Mouse (Mus musculus) hindlimb bud, embryonic 11.5 days (tissue): ENCODE results near the gene Erc2.

Source experiments
- DNase-seq: peaks from one replicate; pipeline ENCODE4 v3.0.0-alpha.2; 2012; ENCODE audit warnings: low read depth, low spot score; ENCODE audit errors: extremely low spot score

Erc2 gene

DNA sequence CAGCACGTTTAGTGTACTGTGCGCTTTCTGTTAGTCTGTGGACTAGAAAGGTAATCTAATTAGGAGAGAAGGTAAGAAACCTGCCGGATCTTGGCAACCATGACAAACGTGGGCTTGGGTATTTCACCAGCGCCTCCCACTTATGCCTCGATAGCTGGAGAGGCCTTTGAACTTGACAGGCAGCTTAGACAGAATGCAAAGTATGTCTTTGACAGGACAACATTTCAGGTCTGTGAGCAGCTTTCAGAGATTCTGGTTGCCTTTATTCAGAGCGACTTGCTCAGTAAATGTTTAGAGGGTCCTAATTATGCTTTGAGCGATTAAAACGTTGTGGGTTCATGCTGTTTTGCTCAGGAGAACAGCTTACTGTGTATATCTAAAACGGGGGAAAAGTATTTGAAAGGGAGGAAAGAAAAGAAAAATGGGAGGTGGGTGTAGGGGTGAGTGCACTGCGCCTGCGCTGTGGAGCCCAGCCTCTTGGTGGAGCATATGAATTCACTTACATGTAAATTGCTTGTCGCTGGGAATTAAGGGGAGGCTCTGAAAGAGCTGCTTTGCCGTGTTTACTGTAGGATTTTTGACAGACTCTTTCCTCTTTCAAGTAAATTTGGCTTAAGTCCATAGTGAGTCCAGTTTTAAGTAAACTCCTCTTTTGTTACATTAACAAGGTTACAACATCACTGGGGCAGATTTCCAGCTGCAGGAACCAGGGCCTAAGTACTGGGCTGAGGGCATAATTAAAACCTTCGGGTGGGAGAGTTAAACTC is 542.6 kb downstream of the Erc2 start:
- peak; percentile 57 for DNase-seq

DNA sequence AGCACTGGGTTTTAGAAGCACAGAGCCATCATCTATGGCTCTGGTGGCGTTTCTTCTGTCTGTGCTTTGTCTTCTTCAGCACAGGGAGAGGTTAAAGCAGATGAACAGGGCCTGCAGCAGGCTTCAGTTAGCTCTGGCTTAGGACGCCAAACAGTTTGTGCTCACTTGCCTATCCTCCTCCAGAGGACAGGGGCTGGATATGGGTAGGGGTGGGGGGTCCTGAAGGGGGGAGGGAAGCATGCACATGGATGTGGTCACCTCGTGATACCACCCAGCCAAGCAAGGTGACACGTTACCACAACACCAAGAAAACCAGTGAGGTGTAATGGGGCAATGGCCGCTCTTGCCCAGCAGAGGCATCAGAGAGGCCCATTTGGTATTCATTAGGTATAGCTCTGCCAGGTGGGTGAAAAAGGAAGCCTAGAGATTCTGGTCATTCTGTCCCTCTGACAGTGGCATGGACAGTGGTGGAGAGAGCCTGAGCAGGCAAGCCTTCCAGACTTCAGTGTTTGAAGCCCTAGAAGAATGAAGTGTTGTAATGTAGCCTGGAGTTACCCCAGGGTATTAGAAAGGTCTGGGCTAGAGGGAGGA is 543.5 kb downstream of the Erc2 start:
- peak; percentile 26 for DNase-seq

DNA sequence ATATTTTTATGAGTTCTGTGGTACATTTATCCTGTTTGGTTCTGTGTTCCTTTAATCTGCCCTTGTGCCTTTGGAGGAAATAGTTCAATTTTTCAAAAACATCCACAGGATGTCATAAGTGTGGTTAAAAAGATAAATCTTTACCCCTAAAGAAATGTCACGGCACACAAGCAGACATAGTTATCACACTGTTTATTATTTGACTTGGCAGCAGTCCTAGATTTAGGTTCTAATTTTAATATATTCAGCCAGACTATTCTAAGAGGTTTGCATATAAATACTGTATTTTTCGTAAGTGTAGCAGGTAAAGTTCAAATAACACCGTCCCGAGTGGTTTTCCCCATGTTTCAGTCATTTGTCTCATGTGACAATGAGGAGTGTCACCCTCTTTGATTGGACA is 548.5 kb downstream of the Erc2 start:
- no peak for DNase-seq

DNA sequence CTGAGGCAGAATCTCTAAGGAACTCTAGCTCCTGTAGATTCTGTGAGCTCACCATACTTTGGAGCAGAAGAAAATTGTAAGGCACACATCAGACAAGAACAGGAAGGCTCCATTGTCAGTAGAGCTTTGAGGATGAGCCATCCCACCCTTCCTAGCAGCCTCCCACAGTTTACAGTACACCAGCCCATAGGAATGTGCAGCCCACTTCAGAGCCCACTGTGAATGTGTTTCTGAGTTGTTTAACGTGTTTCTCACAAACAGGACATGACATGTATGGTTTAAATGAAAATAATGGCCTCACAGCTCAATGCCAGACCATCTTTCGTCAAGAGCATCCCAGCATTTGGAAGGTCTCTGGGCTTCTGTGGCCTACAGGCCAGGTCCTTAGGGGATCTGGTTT is 549.1 kb downstream of the Erc2 start:
- DNase-seq: no peak

DNA sequence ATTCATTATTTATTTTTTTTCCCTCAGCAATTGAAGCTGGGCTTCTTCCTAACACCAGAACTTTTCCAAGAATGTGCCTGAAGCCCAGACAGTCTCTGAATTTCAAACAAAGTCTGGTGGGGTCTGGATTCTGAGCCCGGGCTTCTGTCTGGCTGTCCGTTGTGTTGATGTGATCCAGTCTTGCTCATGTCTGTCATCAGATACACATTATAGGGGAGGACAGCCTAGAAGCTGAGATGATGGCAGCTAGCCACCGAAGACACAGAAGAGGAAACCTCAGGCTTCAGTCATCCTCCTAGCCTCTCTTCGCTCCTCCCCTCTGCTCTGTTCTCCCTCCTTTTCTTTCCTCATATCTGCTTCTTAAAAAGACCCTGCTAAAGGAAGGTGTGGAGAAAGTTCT is 551.5 kb downstream of the Erc2 start:
- no peak for DNase-seq

DNA sequence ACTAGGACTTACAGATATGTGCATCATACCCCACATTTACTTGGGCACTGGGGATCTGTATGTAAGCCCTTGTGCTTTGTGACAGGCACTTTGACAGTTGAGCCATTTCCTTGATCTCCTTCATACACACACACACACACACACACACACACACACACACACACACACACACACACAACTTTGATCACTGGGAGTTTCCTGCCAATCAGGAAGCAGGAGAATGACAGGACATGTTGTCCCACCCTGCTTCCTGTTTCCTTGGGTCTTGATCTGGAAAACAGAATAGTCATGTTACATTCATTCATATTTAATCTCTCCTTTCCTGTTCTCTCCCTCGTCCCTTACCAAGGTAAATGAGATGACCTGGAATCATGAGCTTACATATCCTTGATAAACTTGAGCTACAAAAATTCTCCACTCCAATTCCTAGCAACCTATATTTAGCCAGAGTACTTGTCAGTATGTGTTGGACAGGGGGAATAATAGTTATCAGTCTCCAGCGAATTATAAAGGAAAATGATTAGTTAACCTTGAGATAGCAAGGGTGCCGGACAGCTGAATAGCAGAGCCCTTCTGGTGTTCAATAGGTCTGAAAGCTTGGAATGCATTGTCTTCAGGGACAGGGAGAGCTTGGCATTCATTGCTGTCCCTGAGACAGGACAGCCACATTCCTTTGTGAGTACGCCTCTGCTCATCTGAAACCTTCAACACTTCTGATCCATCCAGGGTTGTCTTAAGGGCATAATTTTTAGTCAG is 559.0 kb downstream of the Erc2 start:
- DNase-seq: no peak

DNA sequence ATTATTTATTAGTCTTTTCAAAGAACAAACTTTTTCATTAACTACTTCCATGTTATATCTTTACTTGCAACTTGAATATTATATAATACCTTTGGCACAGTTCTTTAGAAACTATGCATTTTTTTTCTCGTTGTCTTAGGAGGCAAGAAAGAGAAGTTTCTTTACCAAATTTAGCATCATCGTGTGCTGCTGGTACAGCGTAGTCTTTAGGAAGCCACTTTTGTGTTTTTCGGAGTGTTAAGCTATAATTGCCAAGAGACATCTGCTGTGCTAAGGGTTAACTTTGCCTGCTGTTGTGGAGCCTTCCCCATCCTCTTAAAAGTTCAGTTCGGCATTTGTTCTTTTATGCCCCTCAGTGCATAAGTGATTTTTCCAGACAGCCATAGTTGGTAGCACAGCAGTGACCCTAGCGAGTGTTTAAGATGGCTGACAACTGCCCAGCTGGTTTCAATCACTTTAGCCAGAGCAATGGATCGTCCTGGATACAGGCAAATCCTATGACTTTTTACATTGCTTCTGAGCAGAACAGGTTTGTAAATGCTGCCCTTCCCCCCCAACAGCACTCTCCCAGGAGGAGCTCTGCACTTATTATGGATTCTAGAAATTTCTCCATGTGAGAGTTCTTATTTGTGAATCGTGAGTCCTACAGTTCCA is 570.6 kb downstream of the Erc2 start:
- peak; percentile 50 for DNase-seq

DNA sequence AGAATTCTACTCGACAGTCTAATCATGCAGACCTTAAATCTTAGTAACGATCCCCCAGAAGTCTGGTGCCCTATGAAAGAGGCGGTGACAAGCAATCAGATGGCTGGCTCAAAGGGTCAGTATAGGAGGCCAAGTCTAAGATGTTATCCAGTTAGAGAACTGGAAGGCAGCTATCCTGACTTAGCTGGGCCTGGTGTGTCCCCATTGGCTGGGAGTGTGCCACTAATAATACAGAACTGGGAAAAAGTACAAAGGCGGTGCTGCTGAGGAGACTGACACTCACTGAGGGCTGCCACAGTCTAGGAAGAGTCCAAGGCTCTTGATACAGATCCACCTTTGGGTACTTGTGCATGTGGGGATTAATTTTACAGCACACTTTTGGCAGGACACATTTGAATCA is 581.6 kb downstream of the Erc2 start:
- no peak for DNase-seq

DNA sequence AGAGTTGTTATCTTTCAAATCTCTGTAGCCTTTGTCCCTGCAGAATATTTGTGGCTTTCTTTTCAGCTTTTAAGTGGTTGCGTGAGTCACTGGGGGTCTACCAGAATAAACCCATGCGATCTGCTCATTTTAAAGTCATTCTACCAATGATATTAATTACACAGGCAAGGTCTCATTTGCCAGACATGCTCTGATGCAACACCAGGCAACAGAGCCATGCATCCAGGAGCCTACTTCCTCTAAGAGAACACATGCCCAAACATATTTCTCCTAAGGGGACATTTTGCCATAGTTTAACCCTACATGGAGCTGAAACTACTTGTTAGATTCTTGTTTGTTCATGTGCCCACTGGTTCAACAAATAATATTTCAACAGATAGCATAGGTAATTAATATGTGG is 584.1 kb downstream of the Erc2 start:
- no peak for DNase-seq

DNA sequence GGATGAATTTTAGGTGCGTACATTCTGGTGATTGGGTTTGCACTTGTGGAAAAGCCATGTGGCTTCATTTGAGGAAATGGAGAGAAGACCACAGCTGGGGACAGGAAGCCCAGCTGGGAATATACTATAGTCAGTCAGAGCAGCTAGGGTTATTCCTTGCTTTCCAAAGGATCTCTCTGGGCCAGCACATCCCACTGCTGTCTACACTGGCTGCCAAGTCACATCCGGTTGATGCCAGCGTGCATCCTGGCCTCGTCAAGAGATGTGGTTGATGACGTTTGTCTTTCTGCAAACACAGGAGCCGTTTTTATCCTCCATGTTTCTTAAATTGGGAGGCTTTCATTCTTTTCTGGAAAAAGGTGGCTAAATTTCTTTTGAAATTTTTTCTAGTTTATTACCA is 603.3 kb downstream of the Erc2 start:
- no peak for DNase-seq

DNA sequence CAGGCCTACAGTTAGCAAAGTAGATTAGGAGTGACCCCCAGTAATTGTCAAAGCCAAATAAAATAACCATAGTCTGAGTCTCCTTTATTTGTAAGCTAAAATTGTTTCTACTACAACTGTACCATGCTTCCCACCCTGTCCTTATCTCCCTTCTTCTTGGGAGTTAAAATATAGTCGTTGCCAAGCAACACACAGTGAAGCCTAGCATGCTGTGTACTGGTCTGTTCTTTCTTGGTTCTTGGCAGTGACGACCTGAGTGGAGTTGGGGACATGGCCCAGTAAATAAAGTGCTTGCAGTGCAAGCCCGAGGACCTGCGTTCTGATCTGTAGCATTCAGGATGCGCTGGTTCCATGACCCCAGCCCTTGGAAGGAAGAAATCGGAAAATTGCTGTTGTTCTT is 608.3 kb downstream of the Erc2 start:
- no peak for DNase-seq

DNA sequence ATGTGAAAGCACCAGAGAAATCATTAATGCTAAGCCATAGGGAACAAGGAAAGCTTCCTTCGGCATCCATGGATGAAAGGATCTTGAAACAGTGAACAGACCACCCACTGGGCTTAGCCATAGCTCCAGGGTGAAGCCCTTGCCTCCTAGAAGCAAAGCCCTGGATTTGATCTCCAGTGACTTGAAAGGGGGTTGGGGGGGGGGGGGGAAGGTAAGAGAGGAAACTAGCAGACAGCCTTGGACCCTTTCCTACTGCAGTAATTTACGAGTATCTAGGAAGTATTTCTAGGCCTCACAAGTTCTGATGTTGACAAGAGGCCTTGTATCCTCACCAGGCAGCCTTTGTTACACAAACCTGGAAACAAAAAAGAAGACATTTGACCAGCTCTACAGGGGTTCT is 609.0 kb downstream of the Erc2 start:
- no peak for DNase-seq

DNA sequence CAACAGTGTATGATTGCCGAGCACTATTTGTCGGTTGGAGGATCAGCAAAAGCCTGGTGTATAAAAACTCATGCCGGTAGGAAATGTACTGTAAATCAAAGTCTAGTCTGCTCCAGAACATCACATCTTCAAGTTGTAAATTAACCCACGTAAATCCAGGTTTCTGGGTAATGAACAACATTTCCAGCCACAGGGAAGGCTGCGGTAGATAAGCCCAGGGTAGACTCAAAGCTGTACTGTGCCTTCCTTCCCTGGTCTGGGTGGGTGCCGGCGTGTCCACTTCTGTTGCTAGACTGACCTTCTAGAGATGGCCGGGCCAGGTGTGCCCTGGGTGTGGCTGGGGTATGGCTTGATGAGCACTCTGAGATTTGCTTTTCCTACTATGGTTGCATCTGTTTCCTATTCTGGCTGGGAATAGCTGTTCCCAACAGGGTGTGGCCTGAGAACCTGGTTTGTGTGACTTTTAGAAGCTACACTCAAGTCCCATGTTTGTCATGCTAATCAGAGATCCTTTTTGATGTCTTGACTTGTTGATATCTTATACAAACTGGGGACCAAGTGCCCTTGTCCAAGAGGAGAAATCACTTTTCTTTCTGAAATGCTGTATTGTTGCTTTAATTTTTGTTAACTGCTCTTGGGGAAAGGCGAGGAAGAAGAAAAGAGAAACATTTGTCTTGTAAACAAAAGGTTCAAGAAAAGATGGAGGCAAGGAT is 616.3 kb downstream of the Erc2 start:
- no peak for DNase-seq

DNA sequence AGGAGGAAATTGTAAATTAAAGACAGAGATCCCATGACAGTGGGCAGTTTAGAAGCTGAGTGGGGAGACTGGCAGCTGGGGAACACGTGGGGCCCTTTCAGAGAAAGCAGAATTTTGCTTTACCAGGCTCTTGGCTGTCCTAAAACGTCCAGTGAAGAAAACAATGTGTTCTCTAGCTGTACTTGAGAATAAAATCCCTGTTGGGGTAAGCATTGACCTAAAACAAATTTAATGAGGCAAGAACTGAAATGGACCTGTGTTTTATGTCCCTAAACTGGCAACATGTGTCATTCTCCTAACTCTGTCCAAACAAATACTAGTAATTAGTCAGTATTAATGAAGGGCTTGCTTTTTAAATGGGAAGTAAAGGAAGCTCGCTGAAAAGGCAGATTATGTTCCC is 617.9 kb downstream of the Erc2 start:
- DNase-seq: no peak

DNA sequence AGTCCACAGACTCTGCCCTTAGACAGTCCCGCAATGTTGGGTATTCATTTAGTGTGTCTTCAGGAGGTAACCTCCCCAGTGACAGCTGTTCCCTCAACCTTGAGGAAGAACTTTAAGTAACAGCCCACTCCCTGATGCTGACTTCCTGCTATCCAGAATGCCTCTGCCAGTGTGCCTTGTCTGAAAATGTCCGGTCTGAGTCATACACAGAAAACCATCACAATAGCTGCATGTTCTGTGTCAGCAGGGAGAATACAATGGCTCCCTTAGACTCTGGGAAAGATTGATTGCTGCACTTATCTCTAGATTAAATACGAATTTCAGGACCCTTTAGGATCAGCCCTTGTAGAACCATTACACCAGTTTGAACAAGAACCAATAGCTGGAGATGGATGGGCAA is 620.5 kb downstream of the Erc2 start:
- no peak for DNase-seq

DNA sequence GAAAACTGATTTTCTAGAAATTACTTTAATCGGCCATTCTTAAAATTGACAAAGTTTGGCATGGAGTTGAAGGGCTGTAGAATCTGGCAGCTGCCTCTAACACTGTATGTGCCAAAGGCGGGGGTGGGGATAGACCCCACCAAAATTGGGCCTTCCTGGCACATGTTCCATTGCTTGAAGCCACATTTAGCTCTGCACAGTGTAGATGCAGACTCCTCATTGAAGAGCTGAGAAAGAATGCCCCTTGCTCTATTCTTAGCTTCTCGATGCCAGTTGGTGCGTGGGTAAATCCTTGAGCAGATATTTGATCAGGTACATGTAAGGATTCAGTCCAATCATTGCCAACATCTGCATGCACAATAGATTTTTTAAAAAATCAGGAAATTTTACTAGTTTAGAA is 621.2 kb downstream of the Erc2 start:
- no peak for DNase-seq

DNA sequence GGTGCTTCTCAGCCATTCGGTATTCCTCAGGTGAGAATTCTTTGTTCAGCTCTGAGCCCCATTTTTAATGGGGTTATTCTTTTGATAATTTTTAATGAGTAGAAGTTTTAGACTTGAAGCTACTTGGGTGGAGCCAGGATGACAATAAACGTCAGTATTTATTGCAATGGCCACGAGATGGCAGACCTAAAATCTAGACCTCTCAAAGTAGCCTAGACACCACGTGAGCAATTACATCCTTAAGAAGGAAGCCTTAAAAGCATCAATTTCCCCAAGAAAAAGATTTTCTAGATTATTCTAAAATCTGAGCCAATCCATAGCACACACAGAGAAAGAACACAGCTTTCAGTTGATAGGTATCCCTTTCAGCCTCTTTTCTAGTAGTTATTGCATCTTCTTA is 640.5 kb downstream of the Erc2 start:
- DNase-seq: no peak

DNA sequence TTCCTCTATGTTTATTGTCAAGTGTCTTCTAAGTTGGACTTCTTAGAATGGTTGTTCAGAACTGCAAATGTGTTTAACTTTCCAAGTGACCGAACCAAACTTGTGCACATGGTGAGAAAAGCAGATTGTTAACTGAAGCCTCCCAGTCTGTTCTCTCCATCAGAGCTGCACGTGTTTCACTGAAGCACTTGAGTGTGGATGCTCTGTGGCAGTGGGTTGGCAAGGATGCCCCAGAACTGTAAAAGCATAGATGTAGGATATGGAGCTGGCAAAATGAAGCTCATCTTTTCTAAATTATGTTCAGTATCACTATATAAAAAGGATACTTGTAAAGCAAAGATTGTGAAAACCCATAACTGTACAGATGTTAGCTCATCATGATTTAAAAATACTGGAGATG is 645.1 kb downstream of the Erc2 start:
- no peak for DNase-seq

DNA sequence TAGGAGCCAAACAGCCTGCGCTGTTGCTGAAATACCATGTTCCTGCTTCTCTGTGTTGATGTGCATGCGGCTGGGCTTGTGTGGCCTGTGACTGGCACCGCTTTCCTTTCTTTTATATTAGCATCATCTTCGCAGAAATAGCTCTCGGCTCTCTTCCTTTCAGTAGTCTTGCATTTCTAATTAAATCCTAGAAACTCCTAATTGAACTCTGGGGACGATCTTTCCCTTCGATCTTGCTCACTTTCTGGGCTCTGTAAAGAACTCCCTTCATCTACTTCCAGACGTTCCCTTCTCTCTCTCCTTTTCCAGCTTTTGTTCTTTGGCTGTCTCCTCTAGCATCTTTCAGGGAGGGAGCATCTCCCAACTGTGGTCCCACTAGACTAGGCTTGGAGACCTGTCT is 649.6 kb downstream of the Erc2 start:
- DNase-seq: no peak

DNA sequence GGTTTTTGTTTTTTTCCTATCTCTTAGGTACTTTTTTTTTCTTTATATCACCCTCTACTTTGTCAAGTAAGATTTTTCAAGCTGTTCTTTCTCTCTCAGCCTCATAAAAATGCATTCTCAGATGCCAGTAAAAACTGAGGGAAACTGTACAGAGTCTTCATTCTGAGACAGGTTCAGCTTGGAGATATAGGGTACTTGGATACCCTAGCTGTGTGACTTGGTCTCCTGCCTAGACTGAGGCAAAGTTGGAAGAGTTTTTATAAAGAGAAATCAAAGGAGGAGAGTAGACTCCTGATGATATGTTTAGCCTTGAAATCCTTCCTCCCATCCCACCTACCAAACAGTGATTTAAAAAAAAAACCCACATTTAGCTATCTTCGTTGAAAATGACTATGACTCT is 651.4 kb downstream of the Erc2 start:
- DNase-seq: no peak

DNA sequence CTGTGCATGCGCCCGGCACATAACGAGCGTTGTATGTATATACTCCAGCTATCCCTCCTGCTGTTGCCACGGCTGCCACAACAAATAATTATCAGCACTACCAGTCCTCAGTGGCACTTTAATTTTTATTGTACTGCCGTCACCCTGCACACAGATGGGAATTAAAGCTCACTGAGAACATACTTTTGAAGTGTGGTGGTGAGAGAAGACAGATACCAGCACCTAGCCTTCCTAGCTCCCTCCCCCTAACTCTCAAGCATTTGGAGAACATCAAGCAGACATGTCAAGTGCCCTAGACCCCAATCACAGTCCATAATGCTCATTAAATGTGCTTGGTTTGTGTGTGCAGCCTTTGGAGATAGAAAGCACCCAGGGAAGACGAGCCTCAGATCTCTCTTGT is 652.6 kb downstream of the Erc2 start:
- no peak for DNase-seq
